Mouse (Mus musculus): ENCODE measurements around the gene Washc4. TPM values are rescaled to one million over a fixed set of nuclear protein-coding genes. Genes with fewer than 3 reads are reported as not detected.

Gene Washc4
- total and polyA plus RNA-seq, 3 experiments = 16.3 to 31.8 (median 19.3) TPM

DNA sequence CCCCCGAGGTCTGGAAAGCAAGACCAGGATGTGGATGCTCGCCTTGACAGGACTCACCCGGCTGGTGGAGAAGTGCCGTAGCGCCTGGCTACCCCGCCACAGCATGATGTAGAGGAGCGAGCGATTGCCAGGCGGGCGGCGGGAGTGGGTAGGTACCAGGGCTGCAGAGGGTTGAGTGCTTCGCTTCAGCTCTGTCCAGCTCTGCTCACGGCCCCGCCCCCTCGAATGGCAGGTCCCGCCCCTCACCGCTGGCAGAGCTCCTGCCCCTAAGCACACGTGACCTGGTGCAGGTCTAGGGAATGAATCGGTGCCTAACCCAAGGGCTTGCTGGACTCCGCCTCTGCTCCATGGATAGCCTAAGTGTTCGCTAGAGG is 9.7 kb upstream of the Washc4 start, which contains the start of gene Aldh1l2:
TSS of gene Aldh1l2 (minus strand) at position 231 of the 374 bp plus-strand sequence.
- H3K9ac ChIP-seq (ENCODE audit: insufficient read depth, low read depth) = no peak within 1 kb of the TSS
- no peak within 1 kb of the TSS for H3K4me3 ChIP-seq (replicated peaks in 1 of 3; ENCODE audit: low read depth in 2 of 3, low read length in 2 of 3, poor library complexity in 1 of 3)
- H3K27ac ChIP-seq (ENCODE audit: insufficient read depth, low read depth) = no peak within 1 kb of the TSS
- H3K4me2 ChIP-seq (ENCODE audit: insufficient read depth, low read depth, poor library complexity, severe bottlenecking) = no peak within 1 kb of the TSS
- in situ Hi-C loops (cut with MboI; ENCODE audit: low pct_ligation_motif_present, low pct_unique_long_range_greater_than_20kb, low sequenced_read_pairs) (no loop called here), dilution Hi-C loops (cut with MboI; ENCODE audit: extremely low pct_ligation_motif_present, extremely low pct_unique_long_range_greater_than_20kb, low sequenced_read_pairs) (no loop called here)
- H3K4me1 ChIP-seq (ENCODE audit: control insufficient read depth in 1 of 2, insufficient read depth in 2 of 2) = peaks cover 3 to 15% of the 10 kb centered on the region in 2 experiments; a peak in 2 of 4 replicates
- H3K9me3 ChIP-seq (replicated peaks; ENCODE audit: low read length) = no peaks in the 10 kb centered on the region
- no peak for DNase-seq (ENCODE audit: extremely low read depth)
- no peaks in the 10 kb centered on the region for H3K36me3 ChIP-seq (replicated peaks in 1 of 2; ENCODE audit: control insufficient read depth in 1 of 2, insufficient read depth in 1 of 2, low read length in 1 of 2)
- H3K27me3 ChIP-seq (replicated peaks) = no peaks in the 10 kb centered on the region
- H3K79me2 ChIP-seq (replicated peaks; ENCODE audit: control insufficient read depth, extremely low read depth, insufficient read depth, poor library complexity, severe bottlenecking) = no peaks in the 10 kb centered on the region
- TF ChIP-seq SIN3A (IDR thresholded peaks at IDR 0.05; ENCODE audit: low read length) = no peak
- no peak for TF ChIP-seq CHD1 (IDR thresholded peaks at IDR 0.05; ENCODE audit: low read depth, low read length)
- no peak for TF ChIP-seq KAT2A (IDR thresholded peaks at IDR 0.05; ENCODE audit: insufficient replicate concordance, low read length)
- TF ChIP-seq ETS1 (conservative IDR thresholded peaks at IDR 0.05; ENCODE audit: low read depth, low read length) = no peak
- TF ChIP-seq ZNF384 (IDR thresholded peaks at IDR 0.05; ENCODE audit: low read depth, low read length) = no peak
- no peak for TF ChIP-seq BHLHE40 (IDR thresholded peaks at IDR 0.05; ENCODE audit: low read depth, low read length)
- TF ChIP-seq MEF2A (IDR thresholded peaks at IDR 0.05; ENCODE audit: borderline replicate concordance, low read depth, low read length) = no peak
- no peak for TF ChIP-seq MAFK (IDR thresholded peaks at IDR 0.05; ENCODE audit: insufficient replicate concordance, low read length)
- no peak for TF ChIP-seq EP300 (IDR thresholded peaks at IDR 0.05; ENCODE audit: low read length)
- TF ChIP-seq CTCF (conservative IDR thresholded peaks at IDR 0.05 in 1 of 2, IDR thresholded peaks at IDR 0.05 in 1 of 2; ENCODE audit: low read depth in 2 of 2, low read length in 2 of 2) = no peak
- no peak for TF ChIP-seq RAD21 (IDR thresholded peaks at IDR 0.05; ENCODE audit: low read depth, low read length)
- no peak for TF ChIP-seq MAX (IDR thresholded peaks at IDR 0.05; ENCODE audit: low read length)
- no peak for TF ChIP-seq ZKSCAN1 (IDR thresholded peaks at IDR 0.05; ENCODE audit: borderline replicate concordance, low read depth, low read length)
- TF ChIP-seq UBTF (IDR thresholded peaks at IDR 0.05; ENCODE audit: low read depth, low read length) = no peak
- TF ChIP-seq HCFC1 (IDR thresholded peaks at IDR 0.05; ENCODE audit: low read depth, low read length) = no peak
- no peak for TF ChIP-seq POLR2A (IDR thresholded peaks at IDR 0.05; ENCODE audit: low read depth, low read length)
- no peak for TF ChIP-seq NELFE (IDR thresholded peaks at IDR 0.05; ENCODE audit: low read depth, low read length)
- no peak for TF ChIP-seq MAZ (IDR thresholded peaks at IDR 0.05; ENCODE audit: low read depth, low read length)
- no peak for TF ChIP-seq ELF1 (IDR thresholded peaks at IDR 0.05; ENCODE audit: low read depth, low read length)
- TF ChIP-seq ZMIZ1 (IDR thresholded peaks at IDR 0.05; ENCODE audit: low read depth, low read length) = no peak

DNA sequence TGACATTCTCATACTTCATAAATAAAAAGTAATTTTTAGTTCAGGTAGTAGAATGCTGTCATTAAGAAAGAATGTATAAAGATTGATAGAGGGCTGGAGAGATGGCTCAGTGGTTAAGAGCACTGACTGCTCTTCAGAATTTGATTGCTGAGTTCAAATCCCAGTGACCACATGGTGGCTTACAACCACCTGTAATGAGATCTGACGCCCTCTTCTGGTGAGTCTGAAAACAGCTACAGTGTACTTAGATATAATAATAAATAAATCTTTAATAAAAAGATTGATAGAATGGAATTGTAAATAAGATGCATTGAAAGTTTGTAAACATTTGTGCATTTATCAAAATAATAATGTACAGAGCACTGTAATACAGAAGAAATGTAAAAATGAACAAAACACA is 7.1 kb upstream of the Washc4 start:
- no peaks in the 10 kb centered on the region for H3K9me3 ChIP-seq (replicated peaks; ENCODE audit: low read length)
- peaks cover 0 to 12% of the 10 kb centered on the region in 2 experiments; a peak in 2 of 4 replicates for H3K4me1 ChIP-seq (ENCODE audit: control insufficient read depth in 1 of 2, insufficient read depth in 2 of 2)
- TF ChIP-seq TCF12 (IDR thresholded peaks at IDR 0.05; ENCODE audit: low read depth, low read length) = no peak
- TF ChIP-seq MAX (IDR thresholded peaks at IDR 0.05; ENCODE audit: low read length) = no peak
- TF ChIP-seq ELF1 (IDR thresholded peaks at IDR 0.05; ENCODE audit: low read depth, low read length) = no peak
- TF ChIP-seq USF1 (IDR thresholded peaks at IDR 0.05; ENCODE audit: low read depth, low read length) = no peak
- no peak for TF ChIP-seq MEF2A (IDR thresholded peaks at IDR 0.05; ENCODE audit: borderline replicate concordance, low read depth, low read length)
- TF ChIP-seq CTCF (conservative IDR thresholded peaks at IDR 0.05 in 1 of 2, IDR thresholded peaks at IDR 0.05 in 1 of 2; ENCODE audit: low read depth in 2 of 2, low read length in 2 of 2) = peak in 1 of 2 experiments; percentile 43; a peak in 2 of 4 replicates
- no peak overlapping the region for H3K4me2 ChIP-seq (ENCODE audit: insufficient read depth, low read depth, poor library complexity, severe bottlenecking)
- DNase-seq (ENCODE audit: extremely low read depth) = no peak
- H3K27me3 ChIP-seq (replicated peaks) = no peaks in the 10 kb centered on the region
- in situ Hi-C loops (cut with MboI; ENCODE audit: low pct_ligation_motif_present, low pct_unique_long_range_greater_than_20kb, low sequenced_read_pairs) = no loop called here
- H3K79me2 ChIP-seq (replicated peaks; ENCODE audit: control insufficient read depth, extremely low read depth, insufficient read depth, poor library complexity, severe bottlenecking) = no peaks in the 10 kb centered on the region
- dilution Hi-C loops (cut with MboI; ENCODE audit: extremely low pct_ligation_motif_present, extremely low pct_unique_long_range_greater_than_20kb, low sequenced_read_pairs) = no loop called here
- H3K9ac ChIP-seq (ENCODE audit: insufficient read depth, low read depth) = no peak overlapping the region
- no peak overlapping the region for H3K4me3 ChIP-seq (replicated peaks in 1 of 3; ENCODE audit: low read depth in 2 of 3, low read length in 2 of 3, poor library complexity in 1 of 3)
- H3K27ac ChIP-seq (ENCODE audit: insufficient read depth, low read depth) = no peak overlapping the region
- H3K36me3 ChIP-seq (replicated peaks in 1 of 2; ENCODE audit: control insufficient read depth in 1 of 2, insufficient read depth in 1 of 2, low read length in 1 of 2) = no peaks in the 10 kb centered on the region

All from CH12.LX (cell line).